Mouse (Mus musculus) E14TG2a.4 (cell line): ENCODE measurements around the gene Pde3a.

Experiments used
- H3K27me3 ChIP-seq: 2 replicates; pipeline ENCODE4 v1.6.1; 2014; ENCODE audit warnings: low read length, control low read depth; ENCODE audit not compliant: insufficient read depth
- H3K36me3 ChIP-seq: 2 replicates; pipeline ENCODE4 v1.6.1; 2014; ENCODE audit warnings: low read length, control low read depth; ENCODE audit not compliant: insufficient read depth
- H3K4me1 ChIP-seq: replicated peaks from 2 replicates; pipeline ENCODE4 v1.6.1; 2014; ENCODE audit warnings: low read depth, low read length, control low read depth
- H3K4me3 ChIP-seq: replicated peaks from 2 replicates; pipeline ENCODE4 v1.5.1; 2014; ENCODE audit warnings: mild to moderate bottlenecking, low read length
- H3K9me3 ChIP-seq: 2 replicates; pipeline ENCODE4 v1.6.1; 2014; ENCODE audit warnings: low read length, control low read depth
- CTCF ChIP-seq: conservative IDR thresholded peaks from 2 replicates; pipeline ENCODE4 v1.5.1; 2014; ENCODE audit warnings: low read length
- NANOG ChIP-seq: IDR thresholded peaks from 2 replicates; pipeline ENCODE4 v1.6.1; 2014; ENCODE audit warnings: borderline replicate concordance, low read length, mixed read lengths
- POU5F1 ChIP-seq: IDR thresholded peaks from 2 replicates; pipeline ENCODE4 v1.6.1; 2014; ENCODE audit warnings: low read length, borderline replicate concordance

The Pde3a gene

DNA sequence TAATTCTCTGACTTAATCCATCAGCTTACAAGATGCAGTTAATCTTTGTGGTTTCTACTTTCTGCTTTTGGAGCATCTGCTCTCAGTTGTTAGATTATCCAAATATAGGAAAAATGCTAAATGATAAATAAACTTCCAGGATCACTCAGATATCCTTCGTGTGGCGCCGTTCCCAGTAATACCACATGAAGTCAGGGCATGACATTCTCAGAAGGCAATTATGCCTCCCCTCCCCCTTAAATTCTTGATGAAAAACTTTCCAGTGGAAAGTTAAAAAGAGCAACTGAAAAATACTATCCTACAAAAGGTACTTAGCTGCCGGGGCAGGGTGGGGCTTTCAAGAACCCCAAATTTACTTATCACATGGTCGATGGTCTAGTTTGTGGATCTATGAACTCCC, 161.8 kb downstream of the Pde3a start:
- TF ChIP-seq POU5F1 (no peak), CTCF (no peak), NANOG (no peak)
- no peaks in the 10 kb centered on the region for H3K27me3 ChIP-seq
- H3K4me3 ChIP-seq = no peak overlapping the region
- H3K36me3 ChIP-seq = no peaks in the 10 kb centered on the region
- H3K4me1 ChIP-seq = no peaks in the 10 kb centered on the region
- H3K9me3 ChIP-seq = no peaks in the 10 kb centered on the region

DNA sequence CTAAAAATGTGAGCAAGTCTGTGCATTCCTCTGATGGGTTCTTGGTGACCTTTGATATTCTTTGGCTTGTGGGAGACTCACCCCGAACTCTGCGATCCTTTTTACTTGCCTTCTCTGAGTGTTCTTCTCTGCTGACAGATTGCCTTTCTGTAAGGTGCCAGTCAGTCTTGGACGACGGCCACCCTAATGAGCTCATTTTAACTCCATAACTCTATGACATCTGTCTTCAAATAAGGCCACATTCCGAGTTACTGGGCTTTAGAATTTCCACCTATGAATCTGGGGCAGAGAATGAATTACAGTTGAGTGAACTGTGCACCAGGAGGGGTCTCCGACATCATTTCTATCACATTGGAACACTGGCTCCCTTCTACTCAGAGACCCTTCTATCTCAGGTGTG, 176.0 kb downstream of the Pde3a start:
- H3K4me1 ChIP-seq = no peaks in the 10 kb centered on the region
- no peaks in the 10 kb centered on the region for H3K9me3 ChIP-seq
- no peak overlapping the region for H3K4me3 ChIP-seq
- no peaks in the 10 kb centered on the region for H3K27me3 ChIP-seq
- TF ChIP-seq NANOG (no peak), POU5F1 (no peak), CTCF (no peak)
- H3K36me3 ChIP-seq = no peaks in the 10 kb centered on the region

DNA sequence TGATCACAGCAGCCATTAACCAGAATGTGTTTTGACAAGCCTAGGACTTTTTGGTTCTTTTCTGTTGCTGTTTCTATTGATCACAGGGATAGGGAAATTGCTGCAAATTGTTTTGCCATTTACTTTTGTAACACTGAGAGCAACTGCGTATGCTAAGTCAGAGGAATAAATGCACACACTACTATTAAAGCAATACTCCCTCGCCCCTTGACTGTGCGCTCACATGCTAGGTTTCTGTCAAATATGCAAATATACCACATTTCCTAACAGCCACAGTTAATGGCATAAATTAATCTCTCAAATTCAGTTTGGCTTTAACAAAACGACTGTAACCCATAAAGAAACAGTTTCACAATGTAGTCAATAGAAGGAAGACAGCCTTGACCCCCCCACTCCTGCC, 179.5 kb downstream of the Pde3a start:
- TF ChIP-seq NANOG = no peak
- no peak for TF ChIP-seq CTCF
- TF ChIP-seq POU5F1 = no peak
- Histone ChIP-seq H3K4me1 (no peaks in the 10 kb centered on the region), H3K27me3 (no peaks in the 10 kb centered on the region), H3K9me3 (no peaks in the 10 kb centered on the region), H3K36me3 (no peaks in the 10 kb centered on the region), H3K4me3 (no peak overlapping the region)

DNA sequence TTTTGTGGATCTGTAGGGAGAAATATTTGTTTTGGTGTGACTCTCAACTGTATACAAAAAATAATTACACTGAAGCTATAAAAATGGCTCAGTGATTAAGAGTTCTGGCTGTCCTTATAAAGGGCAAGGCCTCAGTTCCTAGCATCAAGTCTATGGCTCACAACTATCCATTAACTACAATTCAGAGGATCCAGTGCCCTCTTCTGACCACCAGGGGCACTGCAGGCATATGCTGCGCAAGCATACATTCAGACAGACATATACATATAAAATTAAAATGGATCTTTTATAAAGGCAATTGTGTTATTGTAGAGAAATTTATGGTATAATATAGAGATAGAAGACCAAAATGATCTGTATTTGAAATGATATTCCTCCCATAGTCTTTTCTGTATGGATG, 181.1 kb downstream of the Pde3a start:
- Histone ChIP-seq H3K9me3 (no peaks in the 10 kb centered on the region), H3K27me3 (no peaks in the 10 kb centered on the region), H3K4me1 (no peaks in the 10 kb centered on the region), H3K4me3 (no peak overlapping the region), H3K36me3 (no peaks in the 10 kb centered on the region)
- peak; percentile 86 for TF ChIP-seq CTCF
- TF ChIP-seq POU5F1 = no peak

DNA sequence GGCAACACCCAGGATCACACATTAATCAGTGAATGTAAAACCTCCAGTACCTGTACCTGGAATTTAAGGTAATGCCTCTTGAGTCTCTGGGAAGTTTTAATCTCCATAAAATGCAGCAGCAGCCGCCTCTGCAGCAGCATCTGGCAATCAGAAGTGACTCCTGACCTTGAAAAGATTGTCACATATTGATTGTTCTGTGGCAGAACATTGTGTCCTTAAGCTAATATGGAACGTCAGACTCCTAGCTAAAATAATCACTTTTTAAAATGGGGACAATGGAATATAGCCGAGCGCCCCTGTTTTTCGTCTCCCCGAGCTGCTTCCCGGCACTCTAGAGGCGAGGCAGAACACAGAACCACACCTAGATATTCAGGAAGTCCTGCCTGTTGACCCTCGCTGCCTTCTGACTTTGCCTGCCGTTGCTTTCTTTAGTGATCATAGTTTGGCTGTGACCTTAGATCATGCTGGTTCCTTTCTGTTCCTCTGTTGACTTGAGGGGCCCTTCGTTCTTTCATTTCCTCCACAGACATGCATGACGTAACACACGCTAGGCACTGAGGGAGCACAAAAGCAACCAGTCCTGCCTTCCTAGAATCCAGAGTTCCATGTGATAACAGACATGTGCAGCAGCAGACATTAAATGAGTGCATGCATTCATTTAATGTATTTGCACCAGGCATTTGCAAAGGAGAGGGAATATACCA, 183.4 kb downstream of the Pde3a start:
- Histone ChIP-seq H3K27me3 (no peaks in the 10 kb centered on the region), H3K4me1 (no peaks in the 10 kb centered on the region), H3K9me3 (no peaks in the 10 kb centered on the region), H3K36me3 (no peaks in the 10 kb centered on the region), H3K4me3 (no peak overlapping the region)
- no peak for TF ChIP-seq CTCF
- no peak for TF ChIP-seq POU5F1
- TF ChIP-seq NANOG = no peak

DNA sequence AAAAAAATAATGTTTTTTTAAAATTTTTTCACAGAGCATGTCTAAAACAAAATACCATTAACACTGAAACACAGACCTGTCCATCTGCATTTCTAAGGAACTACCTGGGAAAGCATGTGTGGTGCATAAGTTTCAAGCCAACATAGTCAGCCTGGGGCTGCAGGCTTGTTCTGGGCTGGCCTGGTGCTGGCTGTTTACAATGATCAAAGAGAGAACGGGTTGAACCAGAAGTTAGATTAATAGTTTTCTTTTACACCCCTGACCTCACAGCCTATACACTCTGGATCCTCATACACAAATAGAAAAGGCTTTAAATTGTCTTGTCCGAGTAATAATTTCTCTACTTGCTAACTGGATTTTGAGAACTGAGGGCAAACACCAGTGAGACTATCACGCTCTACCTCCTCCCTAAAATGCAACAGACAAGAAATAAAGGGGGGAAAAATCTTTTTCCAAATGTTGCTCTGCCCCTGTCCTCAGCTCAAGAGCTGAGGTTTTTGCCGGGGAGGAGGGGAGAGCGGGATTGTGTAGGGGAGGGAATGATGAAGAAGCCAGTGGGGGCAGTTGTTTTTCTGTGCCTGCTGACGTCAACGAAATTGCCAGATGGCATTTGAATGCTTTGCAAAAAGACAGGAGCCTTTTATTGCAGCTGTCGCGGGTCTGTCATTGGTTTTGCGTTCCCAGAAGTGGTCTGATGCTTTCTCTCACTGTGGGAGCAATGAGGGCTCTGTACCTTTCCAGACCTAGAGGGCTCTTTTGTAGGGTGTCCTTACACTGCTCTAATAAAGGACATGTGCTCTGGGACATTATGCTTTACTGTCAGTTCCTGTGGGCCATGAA, 185.1 kb downstream of the Pde3a start:
- Histone ChIP-seq H3K9me3 (no peaks in the 10 kb centered on the region), H3K27me3 (no peaks in the 10 kb centered on the region), H3K36me3 (no peaks in the 10 kb centered on the region), H3K4me3 (no peak overlapping the region), H3K4me1 (no peaks in the 10 kb centered on the region)
- TF ChIP-seq NANOG = no peak
- TF ChIP-seq CTCF = no peak
- TF ChIP-seq POU5F1 = no peak

DNA sequence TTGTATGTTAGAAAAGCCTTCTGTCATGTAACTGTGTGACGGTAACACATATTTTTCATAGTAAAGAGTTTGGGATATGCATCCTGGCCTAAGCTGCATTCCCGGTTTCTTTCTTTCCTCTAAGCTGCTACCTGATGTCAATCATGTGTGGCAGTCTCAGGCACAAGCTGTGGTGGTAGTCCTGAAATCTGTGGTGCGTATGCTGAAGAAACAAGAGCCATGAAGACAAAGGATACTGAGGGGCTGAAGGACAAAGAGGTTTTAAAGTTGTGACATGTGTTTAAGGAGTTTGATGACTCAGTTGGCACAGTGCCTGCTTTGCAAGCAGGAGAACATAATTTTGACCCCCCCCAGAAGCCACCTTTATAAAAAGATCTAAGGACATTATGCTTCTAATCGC, 186.1 kb downstream of the Pde3a start:
- H3K36me3 ChIP-seq = no peaks in the 10 kb centered on the region
- H3K4me3 ChIP-seq = no peak overlapping the region
- no peaks in the 10 kb centered on the region for H3K9me3 ChIP-seq
- TF ChIP-seq CTCF = no peak
- no peak for TF ChIP-seq POU5F1
- TF ChIP-seq NANOG = no peak
- H3K4me1 ChIP-seq = no peaks in the 10 kb centered on the region
- H3K27me3 ChIP-seq = no peaks in the 10 kb centered on the region

DNA sequence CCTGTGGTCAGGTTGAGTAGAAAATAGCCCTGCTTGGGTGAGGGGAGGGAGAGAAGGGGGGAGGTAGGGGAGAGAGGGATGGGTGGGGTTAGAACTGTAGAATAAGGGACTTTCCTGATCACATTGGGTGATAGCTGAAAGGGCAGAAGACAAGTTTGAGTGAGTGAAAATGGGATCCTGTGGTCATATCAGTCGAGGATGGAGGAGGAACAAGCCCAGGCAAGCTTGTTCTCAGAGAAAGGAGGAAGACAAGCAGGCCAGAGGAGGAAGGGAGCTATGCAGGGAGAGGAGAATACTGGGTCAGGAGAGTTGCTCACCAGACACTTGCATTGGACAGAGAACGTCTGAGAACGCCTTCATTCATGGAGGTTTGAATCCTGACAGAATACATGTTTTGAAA, 190.9 kb downstream of the Pde3a start:
- Histone ChIP-seq H3K9me3 (no peaks in the 10 kb centered on the region), H3K27me3 (no peaks in the 10 kb centered on the region), H3K36me3 (no peaks in the 10 kb centered on the region), H3K4me3 (no peak overlapping the region), H3K4me1 (no peaks in the 10 kb centered on the region)
- TF ChIP-seq NANOG = no peak
- no peak for TF ChIP-seq POU5F1
- TF ChIP-seq CTCF = no peak
